Mouse (Mus musculus) adrenal gland, postnatal 4 days (tissue): Measurements from ENCODE around the gene Pln. TPM values are rescaled to one million over a fixed set of nuclear protein-coding genes. Genes with fewer than 3 reads are reported as not detected.

Experiments used
- DNase-seq, 2 experiments: peaks; one replicate each; pipeline ENCODE4 v3.0.0; 2021 to 2022; ENCODE audit warnings: low spot score in 2 of 2, mixed read lengths in 2 of 2
- long read RNA-seq, 2 experiments: library from polyadenylated mRNA; stranded (forward); transcript quantifications; one replicate each; pipeline ENCODE4 v2.0.0; 2021
- total RNA-seq, 2 experiments: library from RNA; stranded (reverse); gene quantifications; 2 replicates each; pipeline ENCODE4 v1.2.3; 2021

The Pln gene
- total RNA-seq, result under 1 TPM in 1 of 2 experiments, not detected in 1; 0.45 TPM
- long read RNA-seq, experiment 1, partial matches to known transcripts, result 0 of 1 reads
- long read RNA-seq, experiment 1, other reads (novel, unspliced or antisense), result 1 of 1 reads
- long read RNA-seq, experiment 2, result 0 reads

- DNase-seq, result no peak
Observed at GRCm38 (mm10) chr10:53337162-53337923, at the start of gene Pln. Gene Pln (plus strand): TSS chr10:53337667.

- no peak for DNase-seq
Observed at GRCm38 (mm10) chr10:53305867-53306266, 31.6 kb upstream of the Pln start.

GRCm38 (mm10) chr10:53306674-53307073 is 30.8 kb upstream of the Pln start:
- no peak for DNase-seq

GRCm38 (mm10) chr10:53323367-53323766 is 14.1 kb upstream of the Pln start:
- DNase-seq, result no peak

- no peak for DNase-seq
Observed at GRCm38 (mm10) chr10:53324663-53325062, 12.8 kb upstream of the Pln start.

- DNase-seq, result no peak
Observed at GRCm38 (mm10) chr10:53326367-53326766, 11.1 kb upstream of the Pln start.

GRCm38 (mm10) chr10:53329257-53329656 is 8.2 kb upstream of the Pln start:
- no peak for DNase-seq

- DNase-seq, result no peak
Observed at GRCm38 (mm10) chr10:53332752-53333151, 4.7 kb upstream of the Pln start.

- DNase-seq, result no peak
Observed at GRCm38 (mm10) chr10:53335266-53335665, 2.2 kb upstream of the Pln start.

GRCm38 (mm10) chr10:53335974-53336373 is 1.5 kb upstream of the Pln start:
- no peak for DNase-seq

- DNase-seq, result no peak
Observed at GRCm38 (mm10) chr10:53339045-53339444, 1.6 kb downstream of the Pln start.

GRCm38 (mm10) chr10:53341288-53341965 is 4.0 kb downstream of the Pln start:
- DNase-seq, result no peak

- DNase-seq, result no peak
Observed at GRCm38 (mm10) chr10:53342166-53342728, 4.8 kb downstream of the Pln start.

- DNase-seq, result no peak
Observed at GRCm38 (mm10) chr10:53343384-53343783, 5.9 kb downstream of the Pln start.

- DNase-seq, result no peak
Observed at GRCm38 (mm10) chr10:53343865-53344264, 6.4 kb downstream of the Pln start.

GRCm38 (mm10) chr10:53345508-53345907 is 8.0 kb downstream of the Pln start:
- no peak for DNase-seq

- DNase-seq, result no peak
Observed at GRCm38 (mm10) chr10:53346506-53346905, 9.0 kb downstream of the Pln start.

- no peak for DNase-seq
Observed at GRCm38 (mm10) chr10:53346916-53347315, 9.4 kb downstream of the Pln start.

- no peak for DNase-seq
Observed at GRCm38 (mm10) chr10:53347787-53348755, 10.6 kb downstream of the Pln start.

- DNase-seq, result no peak
Observed at GRCm38 (mm10) chr10:53349254-53349653, 11.8 kb downstream of the Pln start.

- DNase-seq, result no peak
Observed at GRCm38 (mm10) chr10:53353665-53354064, 16.2 kb downstream of the Pln start.
